Mouse (Mus musculus) cortical plate, adult 2 months (tissue): ENCODE data around the gene Dpp3. TPM values are rescaled to one million over a fixed set of nuclear protein-coding genes. Genes with fewer than 3 reads are reported as not detected.
"Not testable (repeated sequence)": the region's sequence is repeated elsewhere in the genome, so short reads cannot be mapped to it uniquely, and the experiment has no call there.

Experiments used
- H3K27ac ChIP-seq: fragments of 200-500 bp; 2 replicates; pipeline ENCODE4 v1.5.1; 2012; ENCODE audit warnings: low read length, control low read depth, inconsistent platforms; ENCODE audit not compliant: insufficient read depth
- H3K4me1 ChIP-seq: fragments of 200-500 bp; 2 replicates; pipeline ENCODE4 v1.6.1; 2011; ENCODE audit warnings: low read length; ENCODE audit not compliant: control insufficient read depth, insufficient read depth
- H3K4me3 ChIP-seq: fragments of 200-500 bp; 2 replicates; pipeline ENCODE4 v1.5.1; 2011; ENCODE audit warnings: mild to moderate bottlenecking, low read length, control low read depth; ENCODE audit not compliant: insufficient read depth
- CTCF ChIP-seq: fragments of 200-500 bp; IDR thresholded peaks from 2 replicates; pipeline ENCODE4 v1.5.1; 2011; ENCODE audit warnings: mild to moderate bottlenecking, control low read depth, low read length; ENCODE audit not compliant: insufficient read depth; ENCODE audit errors: extremely low read depth
- POLR2A ChIP-seq: fragments of 200-500 bp; IDR thresholded peaks from 2 replicates; pipeline ENCODE4 v1.6.1; 2011; ENCODE audit warnings: mild to moderate bottlenecking, low read length, control low read depth; ENCODE audit not compliant: insufficient read depth; ENCODE audit errors: extremely low read depth
- polyA plus RNA-seq: library from polyadenylated mRNA; depleted of rRNA; stranded (reverse); fragments of >200 nt; gene quantifications from 2 replicates; pipeline ENCODE4 v1.2.3, GENCODE M21; 2012

Dpp3 gene
- polyA plus RNA-seq, 1 experiment = 51.5 TPM

DNA sequence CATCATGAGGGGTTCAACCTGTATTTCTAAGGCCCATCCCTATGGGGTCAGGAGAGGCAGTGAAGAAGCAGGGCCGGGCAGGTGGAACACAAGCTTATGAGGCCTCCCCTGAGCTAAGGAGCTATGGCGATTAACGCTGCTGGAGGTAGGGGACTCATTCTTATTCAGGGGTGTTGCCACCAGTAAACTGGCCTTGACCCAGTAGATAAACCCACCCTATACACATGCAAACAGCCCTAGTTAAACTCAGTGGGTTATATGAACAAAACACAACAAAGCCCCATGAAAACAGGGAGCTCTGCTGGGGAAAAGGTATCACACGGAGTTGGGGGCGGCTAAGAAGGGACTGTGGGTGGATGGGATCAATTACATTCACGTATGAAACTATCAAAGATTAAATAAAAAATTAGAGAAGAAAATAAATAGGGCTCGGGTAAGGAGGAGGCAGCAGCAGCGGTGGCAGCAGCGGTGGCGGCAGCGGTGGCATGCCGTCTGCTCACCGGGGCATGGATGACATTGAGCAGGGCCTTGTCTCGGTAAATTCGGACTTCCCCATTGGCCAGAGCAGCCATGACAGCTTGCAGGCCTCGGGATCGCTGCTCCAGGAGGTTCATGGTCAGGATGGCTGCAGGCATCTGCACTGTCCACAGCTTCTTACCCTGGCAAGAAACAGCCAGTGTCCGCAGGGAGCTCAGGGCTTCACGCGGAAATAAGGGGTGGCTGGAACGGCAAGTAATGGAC is 31.1 kb downstream of the Dpp3 start:
- H3K4me3 ChIP-seq = no peak overlapping the region
- no peak for TF ChIP-seq POLR2A
- no peak for TF ChIP-seq CTCF
- no peak overlapping the region for H3K27ac ChIP-seq
- H3K4me1 ChIP-seq = no peaks in the 10 kb centered on the region

DNA sequence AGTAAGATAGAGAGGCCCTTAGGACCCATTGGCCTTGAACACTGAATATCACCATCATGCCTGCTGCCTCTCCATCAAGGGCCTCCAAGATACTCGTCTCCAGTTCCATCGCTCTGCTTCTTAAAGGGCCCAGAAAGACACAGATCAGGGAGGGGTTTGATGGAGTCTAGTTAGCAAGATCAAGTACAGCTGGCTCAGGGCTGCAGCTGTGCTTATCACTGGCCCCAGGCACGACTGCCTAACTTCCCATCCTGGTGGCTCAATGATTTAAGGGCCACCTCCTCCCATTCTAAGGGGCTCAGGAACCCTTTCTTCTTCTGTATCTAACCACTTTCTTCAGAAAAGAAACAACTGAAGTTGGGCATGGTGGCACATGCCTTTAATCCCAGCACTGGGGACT is 36.3 kb downstream of the Dpp3 start:
- H3K27ac ChIP-seq = no peak overlapping the region
- TF ChIP-seq POLR2A = no peak
- H3K4me3 ChIP-seq = no peak overlapping the region
- H3K4me1 ChIP-seq = no peaks in the 10 kb centered on the region

DNA sequence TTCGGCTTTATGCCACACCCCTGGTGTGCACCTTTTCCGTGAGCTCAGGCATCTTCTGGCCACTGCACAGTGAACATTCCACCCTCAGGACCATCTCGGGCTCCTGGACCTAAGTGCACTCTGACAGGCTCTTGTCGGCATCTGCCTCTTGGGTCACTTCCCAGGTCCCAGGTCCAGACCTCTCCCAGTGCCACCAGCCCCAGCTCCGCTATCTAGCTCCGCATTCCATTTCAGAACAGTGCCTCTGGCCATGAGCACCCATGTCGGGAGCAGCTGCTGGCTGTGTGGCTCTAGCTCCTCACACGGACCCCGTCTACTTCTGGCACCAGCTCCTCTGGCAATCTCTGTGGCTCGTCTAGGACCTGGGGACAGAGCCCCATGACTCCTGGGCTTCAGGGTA is 38.3 kb downstream of the Dpp3 start:
- no peaks in the 10 kb centered on the region for H3K4me1 ChIP-seq
- H3K27ac ChIP-seq = no peak overlapping the region
- TF ChIP-seq CTCF = no peak
- no peak for TF ChIP-seq POLR2A
- H3K4me3 ChIP-seq = no peak overlapping the region

DNA sequence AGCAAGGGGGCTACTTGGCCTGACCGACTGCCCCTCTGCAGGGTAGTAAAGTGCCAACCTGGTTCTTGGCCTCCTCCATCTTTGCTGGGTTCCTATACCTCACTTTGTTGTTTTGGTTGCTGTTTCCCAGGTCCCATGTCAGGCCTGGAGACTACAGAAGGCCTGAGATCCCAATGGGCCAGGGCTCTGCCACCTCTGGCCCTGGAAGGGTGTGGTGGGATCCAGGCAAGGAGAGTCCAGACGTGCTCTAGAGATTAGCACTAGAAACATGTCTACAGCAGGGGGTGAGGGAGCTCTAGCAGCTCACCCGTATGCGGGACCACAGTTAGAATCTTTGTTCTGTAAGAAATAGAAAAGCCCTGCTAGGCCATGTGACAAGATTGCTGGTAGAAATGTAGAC is 44.1 kb downstream of the Dpp3 start:
- no peak overlapping the region for H3K4me3 ChIP-seq
- H3K27ac ChIP-seq = no peak overlapping the region
- H3K4me1 ChIP-seq = peaks cover 2% of the 10 kb centered on the region; the same call in 1 of the 2 replicates
- no peak for TF ChIP-seq CTCF
- TF ChIP-seq POLR2A = no peak

DNA sequence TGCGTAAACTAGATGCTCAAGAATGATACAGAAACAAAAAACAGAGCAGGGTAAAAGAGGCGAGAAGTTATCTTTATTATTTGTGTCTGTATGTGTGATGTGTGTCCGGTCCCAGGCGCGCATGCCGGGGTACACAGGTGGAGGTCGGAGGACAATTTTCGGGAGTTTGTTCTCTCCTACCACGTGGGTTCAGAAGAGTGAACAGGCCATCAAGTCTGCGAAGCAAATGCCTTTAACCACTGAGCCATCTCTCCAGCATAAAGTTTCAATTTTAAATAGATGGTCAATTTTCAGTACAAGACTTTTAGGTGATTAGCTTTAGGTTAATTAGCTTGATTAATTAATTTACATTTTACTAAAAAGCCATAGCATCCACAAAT is 48.8 kb downstream of the Dpp3 start:
- TF ChIP-seq CTCF (no peak), POLR2A (no peak)
- Histone ChIP-seq H3K27ac (no peak overlapping the region), H3K4me3 (peak overlapping the region; percentile 84), H3K4me1 (peaks cover 3% of the 10 kb centered on the region; the same call in 1 of the 2 replicates)

DNA sequence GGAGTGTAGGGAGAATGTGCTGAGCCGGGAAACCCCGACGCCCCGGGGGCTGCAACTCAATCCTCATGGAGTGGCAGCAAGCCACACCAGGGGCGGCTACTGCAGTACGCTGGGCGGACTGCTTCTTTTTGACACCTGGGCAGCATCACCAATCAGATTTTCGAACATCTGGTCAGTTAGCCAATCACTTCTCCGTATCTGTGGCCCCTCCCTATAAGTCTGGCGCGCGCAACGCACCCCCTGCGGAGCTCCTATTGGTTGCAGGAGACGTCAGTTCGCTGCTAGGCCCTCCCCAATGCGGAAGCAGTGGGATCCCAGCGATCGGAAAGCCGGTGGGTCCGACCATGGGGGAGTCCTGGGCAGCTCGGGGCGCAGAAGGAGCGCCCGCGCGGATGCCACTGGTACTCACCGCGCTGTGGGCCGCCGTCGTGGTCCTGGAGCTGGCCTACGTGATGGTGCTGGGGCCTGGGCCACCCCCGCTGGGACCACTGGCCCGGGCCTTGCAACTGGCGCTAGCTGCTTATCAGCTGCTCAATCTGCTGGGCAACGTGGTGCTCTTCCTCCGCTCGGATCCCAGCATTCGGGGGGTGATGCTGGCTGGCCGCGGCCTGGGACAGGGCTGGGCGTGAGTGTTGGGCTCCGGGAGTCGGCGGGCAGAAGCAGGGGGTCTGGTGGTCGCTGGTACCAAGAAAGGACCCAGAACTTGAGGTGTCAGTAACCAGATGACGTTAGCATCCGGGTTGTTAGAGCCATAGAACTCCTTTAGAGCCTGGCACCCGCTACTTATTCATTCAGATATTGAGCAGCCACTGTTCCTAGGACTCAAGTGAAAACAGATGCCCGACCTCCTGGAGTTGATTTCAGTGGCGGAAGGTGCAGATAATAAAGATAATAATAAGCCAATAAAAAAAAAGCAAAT is 49.4 kb downstream of the Dpp3 start, which contains the start of gene Zdhhc24:
TSS of gene Zdhhc24 (plus strand) at position 264 of the 919 bp plus-strand sequence.
- Histone ChIP-seq H3K4me3 (peak within 1 kb of the TSS; percentile 84), H3K4me1 (peaks cover 3% of the 10 kb centered on the region; the same call in 1 of the 2 replicates), H3K27ac (0 out of 2 replicates have a peak within 1 kb of the TSS, but pooled peaks have one; percentile 23)
- peak; percentile 51; the same call in 1 of the 2 replicates for TF ChIP-seq POLR2A
- no peak for TF ChIP-seq CTCF

DNA sequence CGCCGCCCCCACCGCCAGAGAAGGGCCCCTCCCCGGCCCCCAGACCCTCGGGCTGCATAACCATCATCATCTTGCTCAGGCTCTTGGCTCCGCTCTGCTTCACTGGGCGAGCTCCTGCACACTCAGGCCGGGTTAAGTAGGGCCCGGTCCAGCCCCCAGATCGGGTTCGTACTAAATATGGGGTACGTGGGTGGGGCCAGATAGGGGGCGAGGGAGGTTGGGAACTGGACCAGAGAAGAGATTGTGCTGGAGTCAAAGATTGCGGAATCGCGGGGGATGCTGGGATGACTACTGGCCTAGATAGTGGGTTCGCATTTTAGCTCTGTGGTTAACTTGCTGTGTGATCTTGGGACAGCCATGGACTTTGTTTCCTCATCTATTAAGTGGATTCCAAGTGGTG is 50.3 kb downstream of the Dpp3 start, which contains the start of gene Actn3:
TSS of gene Actn3 (minus strand) at position 125 of the 400 bp plus-strand sequence.
- TF ChIP-seq POLR2A (no peak), CTCF (no peak)
- Histone ChIP-seq H3K4me3 (peak within 1 kb of the TSS; percentile 84), H3K27ac (0 out of 2 replicates have a peak within 1 kb of the TSS, but pooled peaks have one; percentile 23), H3K4me1 (peaks cover 3% of the 10 kb centered on the region; the same call in 1 of the 2 replicates)

DNA sequence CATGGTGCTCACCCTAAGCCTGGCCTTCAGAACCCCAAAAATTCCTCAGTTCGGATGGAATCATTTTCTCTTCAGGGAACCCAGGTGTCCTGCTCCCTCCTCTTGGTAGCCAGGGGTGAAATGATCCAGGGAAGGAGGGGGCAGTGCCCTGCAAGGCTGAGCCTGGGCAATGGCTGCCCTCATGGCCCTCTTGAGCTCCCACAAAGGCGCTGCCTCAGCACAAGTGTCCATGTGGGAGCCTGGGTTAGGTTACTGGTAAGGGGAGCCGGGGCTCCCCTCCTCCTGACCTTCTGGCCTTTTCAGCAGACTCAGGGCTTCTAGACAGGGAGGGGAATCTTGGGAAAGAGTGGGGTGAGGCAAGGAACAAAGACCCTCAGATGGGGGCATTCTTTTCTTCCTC is 51.3 kb downstream of the Dpp3 start:
- H3K4me1 ChIP-seq = peaks cover 3% of the 10 kb centered on the region; the same call in 1 of the 2 replicates
- TF ChIP-seq POLR2A = no peak
- no peak for TF ChIP-seq CTCF
- H3K4me3 ChIP-seq = no peak overlapping the region
- H3K27ac ChIP-seq = no peak overlapping the region

DNA sequence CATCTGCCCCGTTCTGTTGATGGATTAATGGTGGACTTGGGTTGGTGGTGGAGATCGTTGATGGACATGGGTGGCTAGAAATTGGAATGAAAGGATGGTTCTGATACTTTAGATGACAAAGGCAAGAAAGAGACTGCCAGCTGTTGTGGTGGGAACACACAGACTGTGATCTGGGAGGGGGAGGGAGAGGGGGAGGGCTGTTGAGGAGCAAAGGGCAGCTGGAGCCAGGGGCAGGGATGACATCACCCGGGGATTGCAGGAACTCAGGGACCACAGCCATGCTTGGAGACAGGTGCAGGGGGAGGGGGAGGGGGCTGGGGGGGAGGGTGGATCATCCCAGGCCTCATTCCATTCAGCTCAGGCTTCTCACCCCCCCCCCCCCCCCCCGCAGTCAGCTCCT is 51.8 kb downstream of the Dpp3 start:
- TF ChIP-seq POLR2A = no peak
- no peak for TF ChIP-seq CTCF
- Histone ChIP-seq H3K27ac (no peak overlapping the region), H3K4me1 (peaks cover 3% of the 10 kb centered on the region; the same call in 1 of the 2 replicates), H3K4me3 (no peak overlapping the region)

DNA sequence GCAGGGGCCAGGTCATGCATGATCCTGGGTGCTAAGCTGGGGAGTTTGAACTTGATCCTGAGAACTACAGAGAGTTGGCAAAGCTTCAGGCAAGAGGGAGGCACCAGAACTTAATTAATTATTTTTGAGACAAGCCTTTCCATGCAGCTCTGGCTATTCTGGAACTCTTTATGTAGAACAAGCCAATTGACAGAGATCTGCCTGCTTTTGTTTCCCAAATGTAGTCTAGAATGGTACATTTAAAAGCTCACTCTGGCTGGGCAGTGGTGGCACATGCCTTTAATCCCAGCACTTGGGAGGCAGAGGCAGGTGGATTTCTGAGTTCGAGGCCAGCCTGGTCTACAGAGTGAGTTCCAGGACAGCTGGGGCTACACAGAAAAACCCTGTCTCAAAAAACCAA is 53.5 kb downstream of the Dpp3 start:
- not testable (repeated sequence) for H3K27ac ChIP-seq, H3K4me3 ChIP-seq, H3K4me1 ChIP-seq
